Mouse (Mus musculus) brain, embryonic 14.5 days (tissue): Measurements from ENCODE around the gene Pi4kb.

Experiments
- CTCF ChIP-seq: fragments of 200-500 bp; IDR thresholded peaks from 2 replicates; pipeline ENCODE4 v1.5.1; 2012; ENCODE audit warnings: inconsistent platforms, mild to moderate bottlenecking, moderate library complexity, borderline replicate concordance; ENCODE audit not compliant: insufficient read depth, insufficient read length; ENCODE audit errors: extremely low read depth
- POLR2A ChIP-seq: fragments of 200-500 bp; IDR thresholded peaks from 2 replicates; pipeline ENCODE4 v1.6.1; 2012; ENCODE audit warnings: mild to moderate bottlenecking, inconsistent platforms, borderline replicate concordance; ENCODE audit not compliant: poor library complexity, insufficient read depth, insufficient read length, severe bottlenecking; ENCODE audit errors: extremely low read depth

- TF ChIP-seq CTCF = no peak
- TF ChIP-seq POLR2A = no peak
These were observed 55.4 kb downstream of the Pi4kb start for GRCm38 (mm10) chr3:95029953-95030352.
